Mouse (Mus musculus) left cerebral cortex, adult 11 months (tissue): ENCODE results near the gene Tyw3.

Experiments
- DNase-seq: peaks from one replicate; pipeline ENCODE4 v3.0.0; 2022; ENCODE audit warnings: low spot score

Gene Tyw3

DNA sequence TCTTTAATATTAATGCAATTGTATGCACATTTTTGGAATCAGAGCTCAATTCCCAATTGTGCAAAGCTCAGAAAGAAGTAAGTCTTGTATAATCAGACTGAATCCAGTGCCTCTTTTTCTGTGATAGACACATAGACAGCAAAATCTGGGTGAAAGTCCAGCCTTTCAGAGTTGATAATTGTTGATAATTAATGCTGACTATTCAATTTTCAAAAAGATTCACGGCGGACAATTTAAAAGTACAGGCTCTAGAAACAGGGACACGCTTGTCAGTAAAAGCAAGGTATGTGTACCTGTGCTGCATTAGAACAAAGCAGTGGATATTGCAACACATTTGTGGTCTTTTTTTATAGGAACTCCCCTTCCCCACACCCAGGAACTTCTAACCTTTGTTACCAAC lies 34.7 kb downstream of the Tyw3 start:
- DNase-seq: no peak

DNA sequence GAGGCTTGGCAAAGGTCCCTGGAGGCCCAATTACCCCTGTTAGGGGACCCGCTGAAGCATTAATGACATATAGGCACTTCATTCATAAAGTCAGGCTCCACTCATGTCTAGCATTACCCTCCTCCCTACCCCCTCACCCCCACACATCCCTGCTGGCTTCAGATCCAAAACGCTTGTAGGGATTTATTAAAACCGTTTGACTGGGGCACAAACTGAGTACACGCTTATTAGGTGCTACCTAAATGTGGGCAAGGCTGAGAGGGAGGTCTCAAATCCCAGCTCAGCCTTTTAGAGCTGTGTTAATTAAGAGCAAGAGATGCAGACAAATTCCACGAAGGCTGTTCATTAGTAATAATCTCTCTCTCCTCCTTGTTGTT lies 45.9 kb downstream of the Tyw3 start:
- no peak for DNase-seq

DNA sequence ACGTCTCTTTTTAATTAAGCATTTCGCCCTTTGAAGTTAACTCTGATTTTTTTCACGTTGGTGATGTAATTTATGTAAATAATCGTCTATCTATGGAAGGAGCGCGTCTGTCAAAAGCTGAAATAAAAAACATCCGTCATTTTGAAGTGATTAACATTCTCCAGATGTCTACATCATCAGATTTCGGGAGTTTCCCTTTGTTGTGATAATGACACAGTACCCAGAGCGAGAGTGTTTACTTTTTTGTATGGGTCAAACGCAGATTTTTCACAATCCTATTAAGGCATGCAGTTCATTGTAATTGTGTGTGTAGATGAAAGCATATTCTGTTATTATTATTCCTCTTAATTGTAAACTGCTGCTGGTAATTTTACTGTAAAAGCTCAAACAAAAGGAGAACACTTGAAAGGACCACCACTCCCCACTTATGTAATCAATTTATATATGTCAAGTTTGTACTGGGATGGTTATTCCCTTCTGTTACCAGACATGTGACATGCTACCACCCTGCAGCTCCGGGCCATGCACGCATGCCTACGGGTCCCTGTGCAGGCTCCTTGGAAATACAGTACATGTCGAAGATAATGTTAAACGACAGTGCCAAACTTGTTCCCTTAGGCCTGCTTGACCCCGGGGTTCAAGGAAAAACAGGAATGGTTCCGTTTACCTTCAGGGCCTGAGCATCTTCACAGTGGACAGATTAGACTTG lies 46.4 kb downstream of the Tyw3 start:
- DNase-seq: no peak

DNA sequence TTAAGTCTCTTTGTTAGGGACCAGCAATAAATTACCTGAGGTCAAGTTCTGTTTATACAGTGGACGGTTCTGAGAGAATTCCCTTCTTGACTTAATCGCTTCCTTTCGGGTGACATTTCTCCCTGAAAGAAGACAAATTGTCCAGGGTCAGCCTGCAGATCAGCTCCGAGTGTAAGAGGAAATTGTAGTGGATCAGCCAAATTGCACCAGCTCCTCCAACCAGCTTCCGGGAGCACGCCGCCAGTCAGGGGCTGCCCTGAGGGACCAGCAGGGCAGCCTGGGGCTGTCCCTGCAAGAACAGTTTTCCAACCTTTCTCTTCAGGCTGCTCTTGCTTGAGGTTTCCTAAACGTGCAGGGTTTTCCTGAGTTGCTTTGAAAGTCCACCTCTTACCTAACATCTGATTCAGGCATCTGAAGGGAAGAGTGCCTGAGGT lies 48.0 kb downstream of the Tyw3 start:
- no peak for DNase-seq

DNA sequence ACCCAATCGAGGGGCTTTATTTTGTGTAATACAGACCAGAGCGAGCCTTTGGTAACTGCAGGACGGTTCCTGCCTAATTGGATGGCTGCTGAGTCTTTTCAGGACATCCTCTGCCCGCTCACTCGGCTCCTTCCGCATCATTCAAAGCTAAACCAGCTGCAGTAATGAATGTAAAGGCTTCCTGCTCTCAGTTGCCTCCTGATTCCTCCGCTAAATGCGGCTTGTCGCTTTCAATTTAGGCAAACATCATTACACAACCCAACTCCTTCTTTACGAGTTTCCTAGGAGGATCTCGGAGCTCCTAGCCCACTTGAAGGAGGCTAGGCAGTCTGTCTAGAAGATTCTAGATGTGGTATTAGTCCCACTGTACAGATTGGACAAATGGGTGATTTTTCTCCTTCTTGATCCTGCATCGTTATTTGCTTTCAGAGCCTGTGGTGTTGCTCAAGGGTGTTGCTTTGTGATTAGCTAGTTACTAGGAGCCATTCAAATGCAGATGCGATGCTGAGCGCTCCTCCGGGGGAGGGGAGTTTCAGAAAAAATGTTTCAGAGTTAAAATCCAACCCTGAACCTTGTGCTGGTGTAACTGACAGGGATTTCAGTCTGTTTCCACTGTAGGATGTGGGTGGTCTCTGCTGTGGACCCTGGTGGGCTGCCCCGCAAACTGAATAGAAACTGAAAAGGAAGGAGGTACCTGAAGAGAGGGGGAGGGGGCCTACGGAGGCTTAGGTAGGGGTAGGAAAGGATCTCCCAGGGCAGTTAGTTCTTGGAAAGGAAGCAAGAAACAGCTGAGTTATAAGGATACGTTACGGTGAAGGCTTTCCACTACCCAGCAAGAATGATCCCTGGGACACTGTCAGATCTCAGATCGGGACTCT lies 49.1 kb downstream of the Tyw3 start:
- DNase-seq: no peak

DNA sequence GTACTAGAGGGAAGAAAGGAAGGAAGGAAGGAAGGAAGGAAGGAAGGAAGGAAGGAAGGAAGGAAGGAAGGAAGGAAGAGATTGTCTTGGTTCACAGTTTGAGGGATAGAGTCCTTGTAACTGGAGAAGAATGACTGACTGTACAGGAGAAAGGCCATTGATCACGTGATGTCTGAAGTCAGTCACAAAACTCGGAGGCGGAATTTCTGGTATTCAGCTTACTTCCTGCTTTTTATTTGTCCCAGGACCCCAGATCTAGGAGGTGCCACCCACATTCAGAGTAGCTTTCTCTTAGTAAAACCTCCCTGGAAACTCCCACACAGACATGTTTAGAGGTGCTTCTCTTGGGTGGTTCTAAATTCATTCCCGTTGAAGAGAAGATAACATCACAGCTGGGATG lies 50.7 kb downstream of the Tyw3 start:
- no peak for DNase-seq

DNA sequence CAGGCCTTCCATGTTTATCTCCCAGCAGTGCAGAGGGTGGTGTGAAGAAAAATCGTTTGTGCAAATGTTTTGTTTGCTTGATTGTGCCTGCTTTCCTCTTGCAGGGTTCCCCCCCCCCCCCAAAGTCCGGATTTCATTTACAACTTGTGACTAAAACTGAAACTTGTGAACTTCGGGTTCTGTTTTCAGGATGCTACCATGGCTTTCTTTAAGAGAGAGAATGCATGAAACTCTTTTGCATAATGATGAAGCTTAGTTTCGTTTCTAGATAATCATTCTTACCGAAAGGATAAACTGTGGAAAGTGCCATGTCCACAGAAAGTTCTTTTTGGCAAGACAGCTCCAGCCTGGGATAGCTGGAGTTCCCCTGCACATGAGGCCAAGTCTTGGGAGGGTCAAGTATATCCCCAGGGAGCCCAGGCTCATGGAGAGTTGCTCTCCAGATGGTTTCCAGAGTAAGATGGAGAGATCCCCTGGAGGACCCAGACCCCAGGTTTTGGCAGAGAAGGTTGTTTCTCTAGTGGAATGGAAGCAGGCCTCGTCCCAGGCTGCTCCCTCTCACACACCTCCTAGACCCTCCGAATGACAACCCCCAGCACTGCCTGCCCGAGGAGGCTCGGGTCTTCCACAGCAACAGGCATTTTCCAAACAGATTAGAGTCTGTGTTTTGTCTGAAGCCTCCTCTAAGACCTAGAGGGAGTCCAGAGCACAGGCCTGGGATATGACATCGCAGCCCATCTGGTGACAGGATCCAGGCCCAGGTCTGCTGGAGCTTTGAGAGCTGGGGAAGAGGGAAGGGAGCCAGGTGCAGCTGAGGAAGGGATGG lies 56.6 kb downstream of the Tyw3 start:
- DNase-seq: no peak

DNA sequence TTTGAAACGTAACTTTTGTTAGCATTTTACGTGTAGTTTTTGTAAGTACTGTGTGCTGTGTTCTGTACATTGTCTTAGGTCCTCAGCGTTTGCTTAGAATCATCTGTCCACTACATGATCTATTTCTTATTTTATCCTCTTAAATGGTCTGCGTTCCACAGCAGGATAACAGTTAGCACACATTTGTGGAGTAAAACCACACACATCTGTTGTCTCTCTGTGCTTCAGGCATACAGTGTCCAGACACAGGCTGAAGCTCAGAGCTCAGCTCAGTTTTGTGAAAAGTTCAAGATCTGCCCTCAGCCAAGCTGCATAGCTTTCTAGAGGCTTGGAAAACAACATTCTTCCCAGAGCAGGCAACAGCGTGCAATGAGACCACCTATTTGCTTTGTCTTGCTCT lies 60.8 kb downstream of the Tyw3 start:
- DNase-seq: no peak

DNA sequence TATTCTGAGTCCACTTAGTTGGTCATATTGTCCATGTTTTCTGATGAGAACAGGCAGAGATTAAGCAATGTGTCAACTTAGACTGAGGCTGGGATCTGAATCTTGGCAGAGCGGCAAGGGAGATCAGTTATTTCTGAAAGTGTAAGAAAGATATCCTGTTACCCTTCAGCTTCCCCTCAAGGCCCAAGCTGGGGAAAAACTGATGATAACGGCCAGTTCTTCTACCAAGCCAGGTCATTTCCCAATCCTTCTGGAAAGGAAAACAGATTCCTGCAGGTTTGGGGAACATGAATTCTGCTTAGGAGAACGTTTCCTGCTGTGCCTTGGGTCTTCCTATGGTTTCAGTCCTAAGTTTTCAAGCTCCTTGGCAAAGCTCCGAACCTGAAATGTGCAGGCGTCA lies 63.7 kb downstream of the Tyw3 start:
- DNase-seq: no peak

DNA sequence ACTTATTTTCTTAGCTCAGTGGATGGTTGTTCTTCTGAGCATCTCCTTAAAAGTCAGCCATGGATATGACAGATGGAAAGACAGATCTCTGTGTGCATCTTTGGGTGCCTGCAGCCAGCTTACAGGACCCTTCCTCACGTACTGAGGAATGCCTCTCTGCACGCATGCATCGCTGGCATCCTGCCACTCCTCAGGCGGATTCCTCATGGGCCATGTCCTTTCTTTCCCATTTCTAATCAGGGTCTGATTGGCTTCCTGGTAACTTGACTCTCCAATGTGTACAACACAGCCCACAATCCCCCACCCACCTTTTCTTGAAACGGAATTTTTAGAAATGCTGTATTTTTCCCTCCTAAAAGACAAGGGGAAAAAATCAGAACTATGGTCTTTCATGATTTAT lies 67.9 kb downstream of the Tyw3 start:
- no peak for DNase-seq

DNA sequence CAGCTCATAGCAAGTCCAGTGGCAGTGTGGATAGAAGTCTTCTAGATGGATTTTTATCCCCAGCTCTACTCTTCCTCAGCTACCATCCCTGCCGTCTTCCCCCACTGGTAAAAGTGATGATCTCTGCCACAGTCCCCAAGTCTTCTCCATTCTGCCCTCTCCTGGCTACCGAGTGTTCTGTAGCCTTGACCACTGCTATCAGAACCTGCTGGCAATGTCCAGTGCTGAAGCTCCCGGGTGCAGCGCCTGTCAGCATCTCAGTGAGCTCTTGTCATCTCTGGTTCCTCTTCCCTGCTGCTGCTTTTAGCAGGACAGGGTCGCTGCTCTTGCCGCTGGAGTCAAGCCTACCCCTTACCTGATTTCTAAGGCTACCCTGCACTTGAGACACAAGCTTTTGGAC lies 70.3 kb downstream of the Tyw3 start:
- no peak for DNase-seq
